Mouse (Mus musculus) cerebellum, adult 2 months (tissue): Measurements from ENCODE around the gene Abca2.

Experiments
- CTCF ChIP-seq: fragments of 200-500 bp; IDR thresholded peaks from 2 replicates; pipeline ENCODE4 v1.5.1; 2011; ENCODE audit warnings: low read depth, mild to moderate bottlenecking, control low read depth, low read length, moderate library complexity, borderline replicate concordance; ENCODE audit not compliant: insufficient read depth
- POLR2A ChIP-seq: fragments of 200-500 bp; IDR thresholded peaks from 2 replicates; pipeline ENCODE4 v1.6.1; 2011; ENCODE audit warnings: low read length, control low read depth, borderline replicate concordance; ENCODE audit not compliant: insufficient read depth

- TF ChIP-seq CTCF (no peak), POLR2A (no peak)
Observed at GRCm38 (mm10) chr2:25394281-25395221, 34.0 kb upstream of the Abca2 start.
